18 mouse cellular contexts compared by ENCODE assay signal in genomic region chr3:69667820-69668219, GRCm38 (mm10).
"Had no signal": no experiment of that assay in that cellular context is flagged by ENCODE, and none has a peak within 500 bp of the region (broad histone marks: within the 10 kb centered on the region; RNA-seq: fewer than 3 reads in every experiment).

No protein-coding gene starts in this region.

- ATAC-seq: intestine, embryonic 15.5 days; liver, postnatal 0 days; lung, postnatal 0 days had no signal

- H3K9ac ChIP-seq: intestine, embryonic 15.5 days; kidney, embryonic 15.5 days; limb, embryonic 12.5 days; limb, embryonic 15.5 days; liver, embryonic 14.5 days; liver, postnatal 0 days; lung, embryonic 14.5 days; stomach, embryonic 15.5 days had no signal

- H3K4me1 ChIP-seq: intestine, embryonic 15.5 days; kidney, embryonic 15.5 days; limb, embryonic 12.5 days; limb, embryonic 15.5 days; stomach, embryonic 15.5 days had no signal

- H3K36me3 ChIP-seq: intestine, embryonic 15.5 days; kidney, embryonic 15.5 days; limb, embryonic 12.5 days; limb, embryonic 15.5 days; stomach, embryonic 15.5 days had no signal

- H3K4me3 ChIP-seq: intestine, embryonic 15.5 days; kidney, embryonic 15.5 days; limb, embryonic 12.5 days; limb, embryonic 15.5 days; stomach, embryonic 15.5 days had no signal

- H3K27me3 ChIP-seq: intestine, embryonic 15.5 days; kidney, embryonic 15.5 days; limb, embryonic 12.5 days; limb, embryonic 15.5 days; stomach, embryonic 15.5 days had no signal

- DNase-seq: kidney, adult 11 months; kidney, adult 8-10 months; kidney, postnatal 10 days; kidney, postnatal 36 days; left cerebral cortex, postnatal 4 days; liver, postnatal 0 days; lung, embryonic 14.5 days; midbrain, embryonic 14.5 days; spleen, adult 18-20 months; thymus, adult 18-20 months; thymus, postnatal 36 days had no signal

- H3K27ac ChIP-seq: intestine, embryonic 15.5 days; kidney, embryonic 15.5 days; limb, embryonic 12.5 days; limb, embryonic 15.5 days; liver, embryonic 14.5 days; stomach, embryonic 15.5 days had no signal
